Mouse (Mus musculus) limb, embryonic 14.5 days (tissue): ENCODE results near the gene Ciao2a. TPM values are rescaled to one million over a fixed set of nuclear protein-coding genes. Genes with fewer than 3 reads are reported as not detected.
A peak's percentile ranks its signal among the peaks of the same experiment; 100 is the strongest.

Experiments used
- ATAC-seq: fragments of 200-750 bp; cut with Nextera tagmentation; 2 replicates; pipeline ENCODE4 v1.8.0; 2017; ENCODE audit warnings: low read depth, moderate number of reproducible peaks, moderate TSS enrichment; ENCODE audit not compliant: low FRiP score
- DNase-seq: peaks from one replicate; pipeline ENCODE4 v3.0.0-alpha.2; 2015; ENCODE audit warnings: low spot score
- H3K27ac ChIP-seq: fragments of 300-500 bp; sonication (generic); replicated peaks from 2 replicates; pipeline ENCODE4 v1.5.1; 2014; ENCODE audit warnings: low read depth, mild to moderate bottlenecking, low read length, moderate library complexity, mixed read lengths
- H3K27me3 ChIP-seq: fragments of 300-500 bp; sonication (generic); 2 replicates; pipeline ENCODE4 v1.6.1; 2014; ENCODE audit warnings: low read length, mixed read lengths; ENCODE audit not compliant: control insufficient read depth, insufficient read depth
- H3K36me3 ChIP-seq: fragments of 300-500 bp; sonication (generic); 2 replicates; pipeline ENCODE4 v1.6.1; 2014; ENCODE audit warnings: mild to moderate bottlenecking, low read length, moderate library complexity, mixed read lengths; ENCODE audit not compliant: control insufficient read depth, insufficient read depth
- H3K4me1 ChIP-seq: fragments of 300-500 bp; sonication (generic); 2 replicates; pipeline ENCODE4 v1.6.1; 2014; ENCODE audit warnings: antibody characterized with exemption, low read length, mixed read lengths; ENCODE audit not compliant: control insufficient read depth, insufficient read depth
- H3K4me2 ChIP-seq: fragments of 300-500 bp; sonication (generic); replicated peaks from 2 replicates; pipeline ENCODE4 v1.6.1; 2014; ENCODE audit warnings: low read depth, mild to moderate bottlenecking, low read length, moderate library complexity; ENCODE audit not compliant: severe bottlenecking
- H3K4me3 ChIP-seq: fragments of 300-500 bp; sonication (generic); replicated peaks from 2 replicates; pipeline ENCODE4 v1.5.1; 2014; ENCODE audit warnings: low read length
- H3K9ac ChIP-seq: fragments of 300-500 bp; sonication (generic); 2 replicates; pipeline ENCODE4 v1.6.1; 2014; ENCODE audit warnings: mild to moderate bottlenecking, low read depth, low read length, moderate library complexity; ENCODE audit not compliant: severe bottlenecking
- H3K9me3 ChIP-seq: fragments of 300-500 bp; sonication (generic); 2 replicates; pipeline ENCODE4 v1.6.1; 2016; ENCODE audit warnings: low read length; ENCODE audit not compliant: control insufficient read depth
- POLR2A ChIP-seq: fragments of 200-500 bp; IDR thresholded peaks from 2 replicates; pipeline ENCODE4 v1.8.0; 2012; ENCODE audit warnings: inconsistent platforms, mild to moderate bottlenecking, moderate library complexity, borderline replicate concordance; ENCODE audit not compliant: insufficient read depth, insufficient read length; ENCODE audit errors: extremely low read depth
- WGBS: fragments of 180-500 bp; shearing (Covaris S2); extraction: QIAGEN DNeasy Blood & Tissue Kit; methylation state at CpG from one replicate; pipeline ENCODE4 v1.1.7; 2014; 5-methylcytosine and 5-hydroxymethylcytosine counted together
- polyA plus RNA-seq, 2 experiments: library from polyadenylated mRNA; depleted of rRNA in 1 of 2; stranded (reverse) in 1 of 2; unstranded in 1 of 2; fragments of >200 nt; fragmentation: Nextera tagmentation in 1 of 2; extraction: Ambion mirVana in 1 of 2; gene quantifications; 2 replicates each; pipeline versions ENCODE4 v1.2.1 to v1.2.3; 2012 to 2014

Ciao2a gene
- polyA plus RNA-seq, 2 experiments, result 53.0 to 134 TPM

DNA sequence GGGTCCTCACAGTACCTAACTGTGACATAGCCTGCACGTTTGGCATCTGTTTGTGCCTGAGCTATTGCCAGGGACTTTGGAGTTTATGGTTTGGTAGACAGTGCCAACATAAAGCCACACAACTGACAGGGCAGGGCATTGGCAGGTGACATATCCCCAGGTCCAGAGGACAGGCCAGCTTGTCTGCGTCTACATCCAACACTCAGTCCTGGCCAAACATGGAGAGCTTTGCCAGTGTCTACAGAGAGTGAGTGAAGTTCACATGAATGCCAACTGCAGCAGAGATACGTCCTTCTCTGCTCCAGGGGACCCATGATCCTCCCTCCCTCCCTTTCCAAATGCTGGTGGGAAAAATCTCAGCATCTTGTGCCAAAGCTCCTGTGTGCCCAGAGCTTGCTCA, 42.2 kb upstream of the Ciao2a start:
- no peak overlapping the region for H3K4me3 ChIP-seq

GRCm38 (mm10) chr9:66087062-66087461, 39.3 kb upstream of the Ciao2a start:
- no peak overlapping the region for H3K4me2 ChIP-seq
- no peaks in the 10 kb centered on the region for H3K9me3 ChIP-seq
- H3K36me3 ChIP-seq, result peaks cover 60% of the 10 kb centered on the region
- ATAC-seq, result no peak
- H3K27ac ChIP-seq, result no peak overlapping the region
- 97% methylated on average over 7 of the region's 7 CpGs for WGBS
- no peak for TF ChIP-seq POLR2A
- no peak overlapping the region for H3K9ac ChIP-seq
- DNase-seq, result no peak
- H3K27me3 ChIP-seq, result no peaks in the 10 kb centered on the region
- no peak overlapping the region for H3K4me3 ChIP-seq
- H3K4me1 ChIP-seq, result no peaks in the 10 kb centered on the region

More for the DNA sequence above, 42.2 kb upstream of the Ciao2a start:
- Histone ChIP-seq H3K27ac (no peak overlapping the region), H3K36me3 (peaks cover 31% of the 10 kb centered on the region), H3K27me3 (no peaks in the 10 kb centered on the region), H3K4me1 (no peaks in the 10 kb centered on the region), H3K9ac (no peak overlapping the region), H3K9me3 (no peaks in the 10 kb centered on the region), H3K4me2 (no peak overlapping the region)
- no peak for TF ChIP-seq POLR2A
- ATAC-seq (no peak), DNase-seq (no peak)
- 86% methylated on average over 3 of the region's 3 CpGs for WGBS

DNA sequence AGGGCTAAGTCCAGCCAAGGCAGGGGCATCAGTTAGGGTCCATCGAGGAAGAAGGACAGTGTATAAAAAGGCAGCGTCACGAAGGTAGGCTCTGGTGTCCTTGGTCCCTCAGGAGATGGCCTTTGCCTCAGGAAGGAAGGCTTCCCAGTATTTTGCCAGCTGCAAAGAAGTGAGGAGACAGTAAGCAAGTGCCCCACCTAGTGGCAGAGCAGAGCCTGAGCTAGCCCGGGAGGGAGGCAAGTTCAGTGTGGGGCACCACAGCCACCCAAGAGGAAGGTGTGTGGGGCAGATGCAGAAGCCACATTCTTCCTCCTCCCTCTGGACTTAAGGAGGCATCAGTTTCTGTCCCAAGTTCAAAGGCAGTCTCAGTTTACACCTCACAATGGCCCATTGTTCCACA, 38.0 kb upstream of the Ciao2a start:
- Histone ChIP-seq H3K27ac (no peak overlapping the region), H3K4me3 (no peak overlapping the region), H3K27me3 (no peaks in the 10 kb centered on the region), H3K9me3 (no peaks in the 10 kb centered on the region), H3K4me1 (no peaks in the 10 kb centered on the region), H3K9ac (no peak overlapping the region), H3K36me3 (peaks cover 73% of the 10 kb centered on the region), H3K4me2 (no peak overlapping the region)
- no peak for TF ChIP-seq POLR2A
- DNase-seq, result peak; percentile 55
- 58% methylated on average over 4 of the region's 4 CpGs for WGBS
- ATAC-seq, result no peak

DNA sequence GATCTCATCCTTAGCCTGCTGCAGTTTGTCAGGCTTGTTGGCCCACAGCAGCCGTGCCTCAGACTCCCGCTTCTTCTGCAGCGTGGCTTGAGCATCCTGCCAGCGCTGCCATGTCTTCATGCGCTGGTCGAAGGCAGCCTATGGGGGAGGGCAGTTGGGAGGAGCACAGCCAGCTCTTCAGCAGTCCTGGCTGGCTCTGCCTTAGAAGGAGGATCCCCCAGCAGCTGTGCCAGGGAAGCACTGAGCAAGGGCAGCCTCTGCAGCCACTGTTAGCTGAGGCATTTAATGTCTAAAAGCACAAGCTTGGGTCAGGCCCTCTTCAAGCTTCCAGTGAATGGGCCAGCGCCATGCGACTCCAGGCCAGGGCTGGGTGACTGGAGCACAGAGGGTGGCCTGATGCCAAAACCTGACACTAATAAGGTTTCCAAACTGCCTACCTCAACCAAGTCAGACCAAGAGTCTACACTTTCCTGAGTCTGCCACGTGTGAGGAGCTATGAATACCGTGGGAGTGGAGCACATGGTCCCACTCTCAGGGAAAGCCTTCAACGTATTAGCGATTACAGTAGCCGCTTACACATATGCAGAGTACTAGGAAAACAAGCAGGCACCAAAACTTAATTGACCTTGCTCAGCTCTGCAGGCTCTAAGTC, 35.7 kb upstream of the Ciao2a start:
- Histone ChIP-seq H3K9me3 (no peaks in the 10 kb centered on the region), H3K4me2 (no peak overlapping the region), H3K36me3 (peaks cover 95% of the 10 kb centered on the region), H3K27me3 (no peaks in the 10 kb centered on the region), H3K9ac (no peak overlapping the region), H3K4me3 (no peak overlapping the region), H3K27ac (peak overlapping the region; percentile 8; the same call in 1 of the 2 replicates), H3K4me1 (no peaks in the 10 kb centered on the region)
- TF ChIP-seq POLR2A, result no peak
- WGBS, result 85% methylated on average over 13 of the region's 13 CpGs
- DNase-seq, result no peak
- no peak for ATAC-seq

GRCm38 (mm10) chr9:66091327-66092231, 34.8 kb upstream of the Ciao2a start:
- Histone ChIP-seq H3K27ac (peak overlapping the region; percentile 8; the same call in 1 of the 2 replicates), H3K36me3 (peaks cover 98% of the 10 kb centered on the region)
- DNase-seq, result no peak

More at GRCm38 (mm10) chr9:66091327-66092231, 34.8 kb upstream of the Ciao2a start:
- H3K9me3 ChIP-seq, result no peaks in the 10 kb centered on the region
- H3K27me3 ChIP-seq, result no peaks in the 10 kb centered on the region
- no peaks in the 10 kb centered on the region for H3K4me1 ChIP-seq
- WGBS, result 51% methylated on average over 6 of the region's 6 CpGs
- peak overlapping the region; percentile 21 for H3K9ac ChIP-seq
- no peak overlapping the region for H3K4me2 ChIP-seq
- ATAC-seq, result no peak
- no peak for TF ChIP-seq POLR2A
- no peak overlapping the region for H3K4me3 ChIP-seq
